Mouse (Mus musculus) mesoderm, embryonic 11.5 days (tissue): ENCODE measurements around the gene Col9a3.

Experiments
- DNase-seq: peaks from one replicate; pipeline ENCODE4 v3.0.0-alpha.2; 2012; ENCODE audit warnings: low read depth, low spot score

Col9a3 gene

DNA sequence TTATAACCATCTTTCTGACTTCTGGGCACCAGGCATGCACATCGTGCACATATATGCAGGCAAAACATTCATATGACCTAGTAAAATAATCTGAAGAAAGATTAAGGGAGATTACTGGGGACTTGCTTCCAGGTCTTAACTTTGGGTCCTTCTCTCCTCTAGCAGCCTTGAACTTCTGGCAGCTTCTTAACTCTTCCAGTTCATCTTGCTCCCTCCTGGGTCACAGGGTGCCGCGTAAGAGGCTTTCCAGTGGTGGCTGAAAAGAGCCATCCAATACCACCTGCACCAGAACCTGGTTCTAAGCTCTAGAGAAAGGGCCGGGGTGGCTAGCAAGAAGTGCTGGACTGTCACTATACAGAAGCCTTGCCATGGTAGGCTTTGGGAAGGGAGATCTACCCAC is at the start of gene Col9a3:
Gene Col9a3, plus strand, starts transcription at position 301 of the 400 bp plus-strand sequence.
- DNase-seq = no peak

DNA sequence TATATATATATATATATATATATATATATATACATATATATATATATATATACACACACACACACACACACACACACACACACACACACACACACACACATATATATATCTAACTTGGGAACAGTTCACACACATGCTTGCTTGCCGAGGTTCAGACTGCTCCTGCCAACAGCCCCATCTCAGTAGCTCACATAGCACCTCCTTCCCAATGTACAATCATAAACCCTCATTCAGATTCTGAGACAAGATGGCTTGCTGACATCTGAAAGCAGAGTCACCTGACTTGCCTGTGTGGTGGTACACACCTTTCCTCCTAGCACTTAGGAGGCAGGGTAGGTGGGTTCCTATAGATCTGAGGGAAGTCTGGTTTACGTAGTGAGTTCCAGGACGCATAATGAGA is 45.2 kb upstream of the Col9a3 start:
- DNase-seq = no peak

DNA sequence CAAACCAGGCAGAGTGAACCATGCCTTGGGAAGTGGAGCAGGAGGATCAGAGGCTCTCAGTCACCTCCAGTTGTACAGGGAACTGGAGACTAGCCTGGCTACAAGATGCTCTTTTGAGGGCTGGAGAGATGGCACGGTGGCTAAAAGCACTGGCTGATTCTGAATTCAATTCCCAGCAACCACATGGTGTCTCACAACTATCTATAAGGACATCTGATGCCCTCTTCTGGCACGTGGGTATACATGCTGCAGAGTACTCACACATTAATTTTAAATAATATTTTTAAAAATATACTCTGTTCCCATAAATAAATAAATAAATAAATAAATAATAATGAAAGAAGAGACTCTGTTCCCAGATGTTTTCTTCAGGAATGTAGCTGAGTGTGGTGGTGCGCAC is 42.4 kb upstream of the Col9a3 start:
- no peak for DNase-seq

DNA sequence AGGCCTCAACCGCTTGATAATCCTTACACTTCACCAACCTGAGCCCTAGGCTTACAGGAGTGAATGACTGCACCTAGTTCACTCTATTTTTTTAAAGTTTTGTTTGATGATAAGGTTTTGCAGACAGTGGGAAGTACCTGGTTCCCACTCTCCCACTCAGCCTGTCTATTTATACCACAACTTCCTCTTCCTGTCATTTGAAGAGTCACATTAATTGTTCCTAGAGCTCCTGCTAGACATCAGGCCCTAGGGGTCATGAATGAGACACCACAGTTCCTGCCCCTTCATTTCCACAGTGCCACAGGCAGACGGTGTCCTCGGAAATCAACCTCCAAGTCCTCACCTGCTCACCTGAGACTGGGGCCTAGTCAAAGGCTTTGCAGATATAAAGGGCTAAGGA is 41.1 kb upstream of the Col9a3 start:
- DNase-seq = no peak

DNA sequence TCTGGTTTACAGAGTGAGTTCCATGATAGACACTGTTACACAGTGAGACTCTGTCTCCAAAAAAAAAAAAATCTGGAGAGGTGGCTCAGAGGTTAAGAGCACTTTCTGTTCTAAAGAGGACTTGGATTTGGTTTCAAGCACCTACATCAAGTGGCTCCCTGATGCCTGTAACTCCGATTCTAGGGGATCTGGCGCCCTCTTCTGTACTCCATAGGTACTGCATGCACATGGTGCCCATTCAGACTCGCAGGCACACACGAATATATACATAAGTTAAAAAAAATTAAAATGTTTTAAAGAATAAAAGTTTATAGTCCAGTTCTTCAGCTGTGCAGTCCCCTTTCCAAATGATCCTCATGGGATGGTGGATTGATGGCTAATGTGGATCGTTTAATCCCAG is 37.3 kb upstream of the Col9a3 start:
- no peak for DNase-seq

DNA sequence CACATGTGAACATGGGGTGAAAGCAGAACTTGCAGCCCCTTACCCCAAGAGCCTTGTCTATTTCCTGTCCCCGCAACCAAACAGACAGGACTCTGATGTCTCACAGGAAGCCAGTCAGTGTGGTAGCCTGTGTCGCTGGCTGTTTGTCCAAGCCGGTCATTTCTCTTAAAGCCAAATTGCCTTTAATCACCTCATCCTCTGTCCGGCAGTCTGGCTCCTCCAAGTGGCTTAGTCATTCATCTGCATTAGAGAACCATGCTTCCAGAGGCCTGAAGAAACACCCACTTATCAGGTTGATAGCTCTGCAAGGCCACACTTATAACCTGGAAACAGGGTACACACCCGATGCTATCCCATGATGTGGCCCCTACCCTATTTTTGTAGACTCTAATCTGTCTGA is 35.4 kb upstream of the Col9a3 start:
- no peak for DNase-seq

DNA sequence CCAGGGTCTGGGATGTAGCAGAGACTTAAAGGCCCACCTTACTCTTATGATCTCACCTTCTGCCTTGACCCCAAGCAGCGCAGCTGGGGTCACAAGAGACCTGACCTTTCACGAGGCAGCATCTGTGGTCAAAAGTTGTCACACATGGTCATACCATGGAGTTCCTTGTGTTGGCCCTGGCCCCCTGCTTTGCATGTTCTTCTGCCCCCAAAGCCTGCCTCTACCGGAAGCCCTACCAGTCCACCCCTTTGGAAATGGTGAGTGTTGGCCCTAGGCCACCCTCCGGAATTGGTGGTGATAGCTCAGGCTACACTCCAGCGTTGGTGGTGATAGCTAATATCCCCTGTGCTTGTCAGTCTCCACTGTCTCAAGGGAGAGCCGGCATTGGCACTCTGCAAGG is 34.3 kb upstream of the Col9a3 start:
- no peak for DNase-seq

DNA sequence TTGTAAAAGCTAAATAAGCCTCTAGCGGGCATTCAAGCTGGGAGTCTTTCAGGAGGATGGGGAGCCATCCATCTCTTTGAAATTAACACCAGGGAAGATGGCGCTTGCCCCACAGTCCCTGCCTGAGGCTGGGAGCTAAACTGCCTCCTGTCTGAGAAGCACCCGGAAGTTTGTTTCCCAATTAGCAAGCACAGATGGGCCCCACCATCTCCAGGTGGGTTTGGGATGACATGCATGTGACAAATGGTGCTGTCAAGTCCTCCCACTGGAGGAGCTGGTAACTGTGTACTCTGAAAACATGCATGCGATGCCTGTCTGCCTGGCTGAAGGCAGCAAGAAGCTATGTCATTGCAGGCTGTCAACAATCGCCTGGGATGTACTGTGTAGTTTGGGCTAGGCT is 33.7 kb upstream of the Col9a3 start:
- no peak for DNase-seq

DNA sequence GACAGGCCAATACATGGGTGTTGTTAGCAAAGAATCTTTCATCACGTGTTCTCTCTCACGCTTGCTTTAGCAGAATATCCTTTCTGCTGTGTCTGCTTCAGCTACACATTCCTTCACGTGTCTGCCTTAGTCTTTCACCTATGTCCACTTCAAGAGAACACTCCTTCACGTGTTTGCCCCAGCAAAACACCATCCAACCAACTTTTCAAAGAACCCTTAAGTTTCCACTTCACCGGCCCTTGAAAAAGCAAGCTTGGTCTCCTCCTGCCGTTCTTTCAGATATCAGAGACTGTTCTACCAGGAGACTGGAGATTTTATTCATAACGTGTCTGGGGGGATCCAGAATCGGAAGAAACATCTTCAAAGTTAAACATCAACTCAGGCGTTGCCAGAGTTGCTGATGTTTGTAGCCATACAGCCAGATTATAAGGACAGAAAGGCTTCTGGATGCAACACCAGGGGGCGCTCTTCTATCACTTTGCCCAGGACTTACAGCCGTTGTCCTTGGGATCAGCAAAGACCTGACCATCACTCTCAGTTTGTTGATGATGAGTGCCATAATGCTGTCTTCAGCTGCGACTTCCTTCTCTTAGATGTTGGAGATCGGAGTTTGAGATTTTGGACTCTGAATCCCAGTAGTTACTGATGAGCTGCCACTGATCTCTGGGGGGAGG is 31.2 kb upstream of the Col9a3 start:
- peak; percentile 81 for DNase-seq

DNA sequence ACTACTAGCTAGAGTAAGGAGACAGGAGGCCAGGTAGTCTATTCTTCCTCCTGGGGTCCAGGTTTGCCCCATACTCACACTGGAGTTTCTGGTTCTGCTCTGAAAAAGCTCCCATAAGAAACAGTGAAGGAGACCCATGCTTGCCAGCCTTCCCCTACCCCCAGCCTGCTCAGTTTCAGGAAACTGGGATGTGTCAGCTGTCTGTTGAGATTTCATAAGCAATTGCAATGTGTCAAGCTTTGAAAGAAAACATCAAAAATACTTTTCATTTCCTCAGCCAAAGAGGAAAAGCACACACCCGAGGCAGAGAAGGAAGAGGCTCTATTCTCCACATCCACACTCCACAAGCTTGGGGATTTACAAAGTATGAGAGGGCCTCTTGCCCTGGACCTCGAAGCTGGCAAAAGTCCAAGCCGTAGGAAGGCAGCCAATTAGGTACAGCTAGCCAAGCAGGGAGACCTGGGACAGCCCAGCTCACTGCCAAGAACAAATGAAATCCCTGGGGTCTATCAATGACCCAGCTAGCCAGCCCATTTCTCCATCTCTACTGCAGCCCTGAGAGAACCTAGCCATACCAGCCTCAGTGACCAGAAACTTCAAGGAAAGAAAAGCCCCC is 28.5 kb upstream of the Col9a3 start:
- DNase-seq = no peak

DNA sequence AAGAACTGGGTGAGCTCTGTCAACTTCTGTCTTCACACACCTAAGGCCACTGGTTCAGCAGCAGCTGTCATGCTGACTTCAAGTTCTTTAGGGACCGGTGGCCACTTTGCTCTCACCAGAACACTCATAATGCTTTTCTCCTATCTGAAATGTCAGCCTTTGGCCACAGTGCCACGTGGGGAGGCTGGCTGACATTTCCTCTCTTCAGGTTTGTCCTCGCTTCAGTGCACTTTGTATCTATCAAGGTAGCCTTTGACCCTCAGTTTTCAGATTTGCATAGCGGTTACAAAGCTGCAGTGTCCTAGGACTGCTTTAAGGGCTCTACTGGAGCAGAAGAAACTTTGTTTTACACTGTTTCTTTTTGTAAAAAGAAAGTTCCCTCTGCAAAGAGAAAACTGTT is 21.1 kb upstream of the Col9a3 start:
- no peak for DNase-seq

DNA sequence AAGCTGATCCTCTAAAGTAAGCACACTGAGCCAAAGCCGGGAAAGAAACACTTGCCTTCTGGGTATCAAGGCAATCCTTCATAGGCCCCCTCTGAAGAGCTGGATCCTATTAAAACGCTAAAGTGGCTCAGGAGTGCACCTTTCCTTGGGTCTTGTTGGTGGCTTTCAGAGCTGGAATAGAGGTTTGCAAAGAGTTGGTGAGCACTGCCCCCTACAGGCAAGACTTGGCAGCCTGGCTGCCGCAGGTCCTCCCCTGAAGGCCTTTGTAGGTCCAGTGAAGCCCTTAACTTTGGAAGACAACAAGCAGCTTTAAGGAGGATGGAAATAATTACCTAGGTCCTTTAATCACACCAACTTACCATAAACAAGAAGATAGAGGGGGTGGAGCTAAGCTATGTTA is 18.9 kb upstream of the Col9a3 start:
- peak; percentile 81 for DNase-seq

DNA sequence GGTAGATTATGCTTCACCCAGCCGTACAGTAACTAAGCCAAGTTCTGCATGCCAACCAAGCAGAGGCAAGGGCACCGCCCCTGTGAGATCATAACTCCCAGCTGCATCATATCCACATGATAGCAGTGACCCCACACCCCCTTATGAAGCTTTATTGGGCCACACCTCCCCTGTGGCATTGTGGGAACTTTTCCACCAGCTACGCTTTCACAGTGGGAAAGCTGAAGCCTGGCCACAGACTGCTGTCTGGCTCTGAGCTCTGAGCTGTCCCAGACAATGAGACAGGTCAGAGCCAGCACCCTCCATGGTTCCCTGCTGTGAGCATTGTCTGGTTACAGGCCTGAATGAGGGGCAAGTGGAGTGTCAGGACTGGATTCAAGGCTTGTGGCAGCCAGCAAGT is 16.6 kb upstream of the Col9a3 start, which contains the start of gene Mrgbp:
Gene Mrgbp, plus strand, starts transcription at position 303 of the 400 bp plus-strand sequence.
- DNase-seq = no peak

DNA sequence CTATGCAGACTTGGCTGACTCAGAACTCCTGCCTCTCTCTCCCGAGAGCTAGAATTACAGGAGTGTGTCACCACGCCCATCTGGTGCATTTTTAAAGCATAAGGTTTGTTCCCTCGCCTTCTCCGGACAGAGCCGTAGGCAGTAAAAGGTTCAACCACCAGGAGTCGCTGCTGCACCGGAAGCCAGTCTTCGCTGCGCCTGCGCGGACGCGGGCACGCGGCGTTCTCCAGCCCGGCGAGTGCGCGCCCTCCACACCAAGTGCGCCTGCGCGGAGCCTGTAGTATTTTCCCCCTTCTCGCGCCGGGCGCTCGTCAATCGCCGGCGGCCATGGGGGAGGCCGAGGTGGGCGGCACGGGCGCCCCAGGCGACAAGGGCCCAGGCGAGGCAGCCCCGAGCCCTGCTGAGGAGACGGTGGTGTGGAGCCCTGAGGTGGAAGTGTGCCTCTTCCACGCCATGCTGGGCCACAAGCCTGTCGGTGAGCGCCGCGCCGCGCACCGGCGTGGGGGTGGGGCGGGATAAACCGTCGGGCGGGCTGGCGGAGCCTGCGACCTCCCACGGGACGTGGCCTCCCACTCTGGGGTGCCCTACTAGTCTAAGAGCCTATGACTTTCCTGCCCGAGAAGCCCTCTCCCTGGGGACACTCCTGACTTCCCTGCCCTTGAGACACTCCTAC is 15.0 kb upstream of the Col9a3 start:
- peak; percentile 97 for DNase-seq

DNA sequence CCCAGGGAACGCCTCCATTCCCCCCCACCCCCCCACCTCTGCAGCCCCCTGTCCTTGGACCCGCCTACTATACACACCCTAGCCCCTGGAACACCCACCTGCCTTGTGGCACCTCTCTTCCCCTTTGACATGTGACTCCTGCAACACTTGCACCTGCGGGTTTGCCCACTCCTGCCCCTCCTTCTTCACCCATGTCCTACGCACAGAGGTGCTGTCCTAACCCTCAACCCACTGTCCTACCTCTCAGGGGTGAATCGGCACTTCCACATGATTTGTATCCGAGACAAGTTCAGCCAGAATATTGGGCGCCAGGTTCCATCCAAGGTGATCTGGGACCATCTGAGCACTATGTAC is 14.5 kb upstream of the Col9a3 start:
- DNase-seq = no peak

DNA sequence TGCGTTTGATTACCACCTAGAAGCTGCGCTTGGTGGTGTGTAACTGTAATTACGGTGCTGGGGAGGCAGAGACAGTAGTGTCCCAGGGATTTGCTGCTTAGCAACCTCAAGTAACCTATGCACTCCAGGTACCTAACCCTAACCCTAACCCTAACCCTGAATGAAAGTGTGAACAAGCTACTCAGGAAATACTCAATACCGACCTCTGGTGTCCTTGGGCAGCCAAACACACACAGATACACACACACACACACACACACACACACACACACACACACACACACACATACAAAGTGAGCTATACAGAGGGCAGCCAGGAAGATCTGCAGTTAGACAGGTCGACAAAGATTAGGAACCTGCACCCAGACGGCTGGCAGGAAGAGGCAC is 8.9 kb upstream of the Col9a3 start:
- no peak for DNase-seq

DNA sequence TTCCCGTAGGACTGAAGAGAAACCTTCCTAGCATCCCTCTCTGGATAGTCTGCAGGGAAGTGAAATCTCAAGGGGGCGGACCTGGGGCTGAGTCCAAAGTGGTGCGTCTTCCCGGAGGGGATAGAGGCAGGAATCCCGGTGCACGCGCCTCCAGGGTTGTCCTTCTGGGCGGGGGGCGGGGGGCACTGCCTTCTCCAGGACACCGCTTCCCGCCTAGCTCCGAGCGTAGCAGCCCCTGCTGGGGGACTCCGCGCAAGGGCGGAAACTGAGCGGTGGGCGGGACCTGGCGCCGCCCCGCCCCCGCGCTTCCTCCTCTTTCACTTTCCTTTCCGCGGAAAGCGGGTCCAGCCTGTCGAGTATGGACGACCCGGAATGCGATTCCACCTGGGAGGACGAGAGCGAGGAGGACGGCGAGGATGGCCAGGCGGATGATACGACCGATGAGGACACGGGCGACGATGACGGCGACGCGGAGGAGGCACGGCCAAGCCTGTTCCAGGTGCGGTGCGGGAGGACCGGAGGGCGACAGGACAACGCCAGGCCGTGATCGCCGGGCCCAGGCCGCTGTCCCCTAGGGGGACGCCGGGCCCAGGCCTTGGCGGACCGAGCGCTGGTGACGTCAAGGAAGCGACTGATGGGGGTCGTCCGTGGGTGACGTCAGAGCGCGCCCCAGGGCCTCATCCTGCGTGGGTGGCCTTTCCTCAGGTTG is 8.3 kb upstream of the Col9a3 start, which contains the start of gene Ogfr:
Gene Ogfr, plus strand, starts transcription at position 123 of the 709 bp plus-strand sequence.
- DNase-seq = peak; percentile 89

DNA sequence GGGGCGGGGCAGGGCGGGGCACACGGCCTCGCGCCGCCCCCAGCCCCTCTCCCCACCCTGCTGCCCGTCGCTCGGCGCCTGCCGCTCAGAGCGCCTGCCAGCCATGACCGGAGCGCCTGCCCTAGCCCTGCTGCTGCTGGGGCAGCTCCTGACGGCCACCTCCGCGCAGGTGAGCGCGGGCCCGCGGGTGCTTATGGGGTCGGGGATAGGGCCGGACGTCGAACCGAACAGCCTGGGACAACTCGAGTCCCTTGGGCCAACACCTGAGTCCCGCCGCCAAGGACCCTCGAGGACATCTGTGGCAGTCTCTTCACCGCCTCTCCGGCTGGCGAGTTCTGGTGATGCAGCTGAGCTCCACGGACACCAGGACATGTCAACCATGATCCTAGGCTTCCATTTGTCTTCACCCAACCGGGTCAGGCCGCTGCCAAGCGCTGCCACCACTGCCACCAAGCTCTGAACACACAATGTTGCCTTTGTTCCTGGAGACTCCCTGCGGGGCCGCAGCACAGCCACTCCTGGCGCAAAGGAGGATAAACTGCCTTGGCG is 641 bp downstream of the Col9a3 start:
- DNase-seq = peak; percentile 38

DNA sequence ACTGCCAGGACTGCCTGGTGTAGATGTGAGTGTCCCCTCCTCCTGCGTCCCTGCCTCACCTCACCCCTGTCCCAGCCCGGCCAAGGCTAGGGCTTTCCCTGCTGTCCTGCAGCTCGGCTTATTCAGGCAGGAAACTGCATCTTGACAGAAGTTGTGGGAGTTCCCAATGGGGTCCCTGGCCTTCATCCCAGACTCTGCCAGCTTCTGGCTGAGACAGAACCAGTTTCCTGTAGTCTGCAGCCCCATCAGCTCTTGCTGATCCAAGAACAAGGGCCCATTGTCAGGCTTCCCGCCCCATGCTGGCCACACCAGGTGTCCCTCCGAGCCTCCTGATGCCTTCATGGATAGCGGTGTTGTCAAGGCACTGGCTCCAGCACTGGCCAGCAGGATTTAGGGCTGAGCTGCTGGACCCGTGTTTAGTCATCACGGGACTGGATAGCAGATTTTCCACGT is 3.0 kb downstream of the Col9a3 start:
- DNase-seq = no peak

DNA sequence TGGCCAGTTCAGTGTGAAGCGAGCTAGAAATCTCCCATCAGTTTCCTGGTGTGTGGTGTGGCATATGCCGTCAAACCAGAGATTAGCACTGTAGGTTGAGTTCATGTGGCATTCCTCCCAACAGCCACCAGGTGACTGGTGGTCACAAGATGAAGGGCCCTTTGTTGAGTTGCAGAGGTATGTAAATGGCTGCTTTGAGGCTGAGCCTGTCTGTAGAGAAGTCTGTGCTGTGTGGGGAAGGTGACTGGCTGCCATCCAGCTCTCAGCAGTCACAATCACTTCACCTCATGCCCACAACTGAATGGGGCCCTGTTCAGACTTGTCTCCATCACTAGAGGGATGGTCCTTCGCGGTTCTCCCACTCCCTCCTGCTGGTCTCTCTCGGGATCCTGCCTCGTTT is 7.2 kb downstream of the Col9a3 start:
- no peak for DNase-seq

DNA sequence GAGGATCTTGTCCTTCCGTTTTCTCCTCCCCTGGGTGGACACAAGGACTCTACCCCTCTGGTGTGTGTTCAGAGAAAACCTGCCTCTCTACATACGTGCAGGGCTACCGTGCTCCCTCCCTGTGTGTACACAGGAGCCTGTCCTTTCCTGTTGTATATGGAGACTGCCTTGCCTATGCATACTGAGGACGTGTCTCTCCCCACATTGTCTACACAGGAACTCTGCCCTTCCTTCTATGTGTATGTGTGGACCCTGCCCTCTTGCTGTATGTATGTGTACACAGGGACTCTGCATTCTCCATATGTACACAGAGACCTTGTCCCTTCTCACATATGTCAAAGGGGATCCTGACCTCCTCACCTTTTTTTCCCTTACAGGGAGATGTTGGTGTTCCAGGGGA is 12.7 kb downstream of the Col9a3 start:
- no peak for DNase-seq

DNA sequence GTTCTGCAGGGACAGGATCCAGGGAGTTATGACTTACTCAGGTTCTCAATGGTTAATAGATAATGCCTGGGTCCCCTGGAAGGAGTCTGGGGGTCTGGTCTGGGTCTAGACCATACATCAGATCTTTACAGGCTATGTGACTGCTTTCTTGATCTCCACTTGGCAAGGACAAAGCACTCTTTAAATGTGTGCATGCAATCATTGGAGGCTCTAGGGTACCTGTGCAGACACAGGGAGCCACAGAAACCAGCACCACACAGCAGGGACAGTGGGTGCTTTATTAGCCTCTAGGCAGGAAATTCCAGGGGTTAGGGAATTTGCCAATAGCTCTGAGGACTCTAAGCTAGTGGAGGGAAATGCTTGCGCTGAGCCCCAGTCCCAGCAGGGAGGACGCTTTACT is 14.3 kb downstream of the Col9a3 start:
- no peak for DNase-seq
